Mouse (Mus musculus): ENCODE measurements around the gene Wbp1l. TPM values are rescaled to one million over a fixed set of nuclear protein-coding genes. Genes with fewer than 3 reads are reported as not detected.

Wbp1l gene
- polyA plus RNA-seq, 2 experiments: 42.6 to 44.0 TPM

DNA sequence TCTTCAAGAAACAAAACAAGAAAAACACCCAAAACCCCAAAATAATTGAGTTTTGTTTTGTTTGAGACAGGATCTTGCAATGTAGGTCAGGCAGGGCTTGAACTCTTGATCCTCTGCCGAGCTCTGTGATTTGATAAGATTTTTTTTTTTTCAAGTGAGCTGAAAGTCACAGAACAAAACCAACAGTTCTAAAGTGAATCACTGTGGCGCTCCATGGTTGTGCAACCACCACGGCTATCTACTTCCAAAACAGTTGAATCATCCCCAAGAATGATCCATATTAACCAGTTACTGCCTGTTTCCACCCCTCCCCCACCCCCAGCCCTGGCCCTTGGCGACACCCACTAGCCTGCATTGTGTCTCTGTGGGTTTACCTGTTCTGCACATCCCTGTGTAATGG lies 1.5 kb downstream of the Wbp1l start:
- Histone ChIP-seq H3K4me3 (replicated peaks; ENCODE audit: low read length) (peak overlapping the region; percentile 80; the same call in 1 of the 2 replicates), H3K9me3 (ENCODE audit: control insufficient read depth, low read length) (no peaks in the 10 kb centered on the region), H3K4me1 (ENCODE audit: control insufficient read depth, insufficient read depth, low read length) (peaks cover 10% of the 10 kb centered on the region; the same call in 1 of the 2 replicates), H3K27me3 (ENCODE audit: control insufficient read depth, insufficient read depth, low read length) (no peaks in the 10 kb centered on the region), H3K27ac (replicated peaks; ENCODE audit: low read depth, low read length) (no peak overlapping the region), H3K9ac (ENCODE audit: low read depth, low read length, severe bottlenecking) (peak overlapping the region; percentile 77; the same call in 1 of the 2 replicates), H3K4me2 (replicated peaks; ENCODE audit: low read depth, low read length, severe bottlenecking) (peak overlapping the region; percentile 88), H3K36me3 (ENCODE audit: control insufficient read depth, insufficient read depth, low read length) (peaks cover 19% of the 10 kb centered on the region)
- ATAC-seq (ENCODE audit: low FRiP score, low read depth): no peak
- 85% methylated on average over 4 of the region's 4 CpGs for whole genome bisulfite sequencing
- DNase-seq (ENCODE audit: low spot score): no peak
- no peak for TF ChIP-seq POLR2A (IDR thresholded peaks at IDR 0.05; ENCODE audit: borderline replicate concordance, extremely low read depth, insufficient read depth, insufficient read length)

- 89% methylated on average over 14 of the region's 14 CpGs for WGBS
- Histone ChIP-seq H3K9me3 (ENCODE audit: control insufficient read depth, low read length) (no peaks in the 10 kb centered on the region), H3K27me3 (ENCODE audit: control insufficient read depth, insufficient read depth, low read length) (no peaks in the 10 kb centered on the region), H3K4me3 (replicated peaks; ENCODE audit: low read length) (no peak overlapping the region), H3K4me2 (replicated peaks; ENCODE audit: low read depth, low read length, severe bottlenecking) (no peak overlapping the region), H3K4me1 (ENCODE audit: control insufficient read depth, insufficient read depth, low read length) (peaks cover 10% of the 10 kb centered on the region; the same call in 1 of the 2 replicates), H3K9ac (ENCODE audit: low read depth, low read length, severe bottlenecking) (no peak overlapping the region), H3K36me3 (ENCODE audit: control insufficient read depth, insufficient read depth, low read length) (peaks cover 22% of the 10 kb centered on the region), H3K27ac (replicated peaks; ENCODE audit: low read depth, low read length) (no peak overlapping the region)
- ATAC-seq (ENCODE audit: low FRiP score, low read depth) (no peak), DNase-seq (ENCODE audit: low spot score) (no peak)
- no peak for TF ChIP-seq POLR2A (IDR thresholded peaks at IDR 0.05; ENCODE audit: borderline replicate concordance, extremely low read depth, insufficient read depth, insufficient read length)
Observed at GRCm38 (mm10) chr19:46601491-46601890, 2.6 kb downstream of the Wbp1l start.

DNA sequence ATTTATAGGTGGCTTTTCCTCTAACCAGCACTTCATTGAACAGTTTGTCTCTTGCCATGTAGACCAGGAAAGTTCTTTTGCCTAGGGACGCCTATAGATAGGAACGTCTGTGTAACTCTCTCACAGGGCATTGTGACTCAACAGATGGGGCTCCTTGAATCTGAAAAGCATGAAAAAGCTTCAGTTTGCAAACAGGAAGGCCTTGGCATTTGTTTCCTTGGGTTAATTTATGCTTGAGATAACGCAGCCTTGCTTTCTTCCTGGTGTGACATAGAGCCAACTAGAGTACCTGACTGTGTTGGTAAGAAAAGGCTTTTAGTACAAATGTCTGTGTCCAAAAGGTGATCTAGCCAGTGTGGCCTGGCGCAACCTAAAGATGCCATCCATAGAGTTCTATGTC lies 3.5 kb downstream of the Wbp1l start:
- H3K9me3 ChIP-seq (ENCODE audit: control insufficient read depth, low read length): no peaks in the 10 kb centered on the region
- H3K4me2 ChIP-seq (replicated peaks; ENCODE audit: low read depth, low read length, severe bottlenecking): no peak overlapping the region
- H3K36me3 ChIP-seq (ENCODE audit: control insufficient read depth, insufficient read depth, low read length): peaks cover 24% of the 10 kb centered on the region
- no peak overlapping the region for H3K27ac ChIP-seq (replicated peaks; ENCODE audit: low read depth, low read length)
- ATAC-seq (ENCODE audit: low FRiP score, low read depth) (no peak), DNase-seq (ENCODE audit: low spot score) (no peak)
- 95% methylated on average over 4 of the region's 4 CpGs for WGBS
- H3K27me3 ChIP-seq (ENCODE audit: control insufficient read depth, insufficient read depth, low read length): no peaks in the 10 kb centered on the region
- no peak for TF ChIP-seq POLR2A (IDR thresholded peaks at IDR 0.05; ENCODE audit: borderline replicate concordance, extremely low read depth, insufficient read depth, insufficient read length)
- H3K4me3 ChIP-seq (replicated peaks; ENCODE audit: low read length): no peak overlapping the region
- H3K9ac ChIP-seq (ENCODE audit: low read depth, low read length, severe bottlenecking): no peak overlapping the region
- H3K4me1 ChIP-seq (ENCODE audit: control insufficient read depth, insufficient read depth, low read length): peaks cover 10% of the 10 kb centered on the region; the same call in 1 of the 2 replicates

GRCm38 (mm10) chr19:46606718-46607117 lies 7.8 kb downstream of the Wbp1l start:
- H3K36me3 ChIP-seq (ENCODE audit: control insufficient read depth, insufficient read depth, low read length): peaks cover 41% of the 10 kb centered on the region
- WGBS: 91% methylated on average over 13 of the region's 13 CpGs
- H3K27me3 ChIP-seq (ENCODE audit: control insufficient read depth, insufficient read depth, low read length): no peaks in the 10 kb centered on the region
- H3K4me3 ChIP-seq (replicated peaks; ENCODE audit: low read length): no peak overlapping the region
- DNase-seq (ENCODE audit: low spot score): no peak
- TF ChIP-seq POLR2A (IDR thresholded peaks at IDR 0.05; ENCODE audit: borderline replicate concordance, extremely low read depth, insufficient read depth, insufficient read length): no peak
- H3K9ac ChIP-seq (ENCODE audit: low read depth, low read length, severe bottlenecking): no peak overlapping the region
- no peak for ATAC-seq (ENCODE audit: low FRiP score, low read depth)
- no peaks in the 10 kb centered on the region for H3K9me3 ChIP-seq (ENCODE audit: control insufficient read depth, low read length)
- no peak overlapping the region for H3K27ac ChIP-seq (replicated peaks; ENCODE audit: low read depth, low read length)
- H3K4me2 ChIP-seq (replicated peaks; ENCODE audit: low read depth, low read length, severe bottlenecking): no peak overlapping the region
- H3K4me1 ChIP-seq (ENCODE audit: control insufficient read depth, insufficient read depth, low read length): no peaks in the 10 kb centered on the region; the same call in 1 of the 2 replicates

DNA sequence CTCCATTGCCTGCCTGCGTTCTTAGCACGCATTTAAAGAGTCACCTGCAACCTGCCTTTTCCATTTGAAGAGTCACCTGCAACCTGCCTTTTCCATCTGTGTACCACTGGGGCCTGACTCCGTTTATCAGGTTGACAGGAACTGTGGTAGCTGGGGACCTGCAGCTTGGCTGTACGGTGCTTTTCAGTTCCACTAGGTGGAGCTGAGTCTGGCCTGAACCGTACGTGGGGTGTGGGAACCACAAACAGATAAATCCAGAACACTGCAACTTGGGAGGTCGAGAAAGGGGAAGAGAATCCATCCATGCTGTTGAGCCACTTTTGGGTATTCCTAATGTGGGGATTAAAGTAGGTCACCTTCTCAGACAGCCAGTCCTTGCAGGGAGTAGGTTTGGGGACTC lies 8.5 kb downstream of the Wbp1l start:
- Histone ChIP-seq H3K9ac (ENCODE audit: low read depth, low read length, severe bottlenecking) (no peak overlapping the region), H3K4me3 (replicated peaks; ENCODE audit: low read length) (no peak overlapping the region), H3K4me2 (replicated peaks; ENCODE audit: low read depth, low read length, severe bottlenecking) (no peak overlapping the region), H3K27me3 (ENCODE audit: control insufficient read depth, insufficient read depth, low read length) (no peaks in the 10 kb centered on the region), H3K27ac (replicated peaks; ENCODE audit: low read depth, low read length) (no peak overlapping the region), H3K9me3 (ENCODE audit: control insufficient read depth, low read length) (no peaks in the 10 kb centered on the region), H3K36me3 (ENCODE audit: control insufficient read depth, insufficient read depth, low read length) (peaks cover 43% of the 10 kb centered on the region), H3K4me1 (ENCODE audit: control insufficient read depth, insufficient read depth, low read length) (no peaks in the 10 kb centered on the region; the same call in 1 of the 2 replicates)
- DNase-seq (ENCODE audit: low spot score) (no peak), ATAC-seq (ENCODE audit: low FRiP score, low read depth) (0 out of 2 replicates have a peak, but pooled peaks have one; percentile 44)
- 65% methylated on average over 7 of the region's 7 CpGs for WGBS
- no peak for TF ChIP-seq POLR2A (IDR thresholded peaks at IDR 0.05; ENCODE audit: borderline replicate concordance, extremely low read depth, insufficient read depth, insufficient read length)

Data from limb, embryonic 14.5 days (tissue).